Mouse (Mus musculus) T-cell, adult 2 months (primary cell): ENCODE data around the gene Mul1.

ENCODE experiments used
- DNase-seq: peaks from one replicate; pipeline ENCODE4 v3.0.0; 2022; ENCODE audit warnings: low spot score

The Mul1 gene

GRCm38 (mm10) chr4:138444941-138445340 lies 10.5 kb downstream of the Mul1 start:
- DNase-seq = no peak

- DNase-seq = no peak
These were observed 12.5 kb downstream of the Mul1 start for GRCm38 (mm10) chr4:138446981-138447380.

DNA sequence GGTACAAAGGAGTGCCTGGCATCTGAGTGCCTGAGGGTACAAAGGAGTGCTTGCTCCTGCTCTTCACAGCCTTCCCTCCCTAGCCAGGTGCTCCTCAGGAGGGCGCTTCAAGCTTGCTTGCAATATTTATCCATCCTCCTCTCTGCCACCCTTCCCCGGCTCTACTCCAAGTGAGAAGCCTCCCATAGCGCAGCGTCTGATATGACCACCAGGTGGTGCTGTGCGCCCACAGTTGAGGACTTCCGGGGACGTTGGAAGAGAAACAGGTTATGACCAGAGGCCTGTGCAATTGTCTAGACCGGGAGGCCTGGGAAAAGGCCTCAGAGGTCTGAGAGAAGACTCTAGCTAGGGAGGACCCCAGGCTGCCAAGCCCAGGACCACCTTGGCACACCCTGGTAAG lies 12.9 kb downstream of the Mul1 start:
- DNase-seq = peak; percentile 83

- DNase-seq = no peak
These were observed 13.5 kb downstream of the Mul1 start for GRCm38 (mm10) chr4:138447827-138448602.

DNA sequence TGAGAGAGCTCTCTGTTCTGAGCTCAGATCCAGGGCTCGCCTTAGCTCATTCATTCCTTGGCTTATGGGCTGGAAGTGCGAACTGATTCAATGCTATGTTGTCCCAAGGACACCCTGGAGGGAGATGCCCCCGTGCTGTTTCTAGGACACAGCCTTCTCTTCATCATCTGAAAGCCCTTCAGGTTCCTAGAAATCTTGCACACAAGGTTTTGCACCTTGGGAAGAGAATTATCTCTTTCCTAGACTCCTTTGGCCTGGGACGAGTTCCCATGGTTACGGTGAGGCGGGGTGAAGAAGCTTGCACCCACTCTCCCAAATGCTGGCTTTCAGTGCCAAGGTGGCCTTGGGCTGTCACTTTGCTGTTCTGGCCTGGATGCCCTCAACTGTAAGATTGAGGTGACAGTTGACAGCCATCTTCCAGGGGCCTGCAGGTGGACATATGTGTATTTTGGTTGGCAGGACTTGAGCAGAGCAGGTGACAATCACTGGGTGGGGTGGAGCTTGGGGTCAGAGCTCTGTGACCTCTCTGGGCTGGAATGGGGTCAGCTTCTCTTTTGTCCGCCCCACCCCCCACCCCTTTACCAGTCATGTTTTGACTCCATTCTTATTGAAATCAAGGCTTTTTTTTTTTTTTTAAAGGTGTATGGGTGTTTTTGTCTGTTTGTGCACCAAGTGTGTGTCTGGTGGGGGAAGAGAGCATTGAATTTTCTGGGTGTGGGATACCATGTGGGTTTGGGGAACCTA lies 14.6 kb downstream of the Mul1 start:
- no peak for DNase-seq

DNA sequence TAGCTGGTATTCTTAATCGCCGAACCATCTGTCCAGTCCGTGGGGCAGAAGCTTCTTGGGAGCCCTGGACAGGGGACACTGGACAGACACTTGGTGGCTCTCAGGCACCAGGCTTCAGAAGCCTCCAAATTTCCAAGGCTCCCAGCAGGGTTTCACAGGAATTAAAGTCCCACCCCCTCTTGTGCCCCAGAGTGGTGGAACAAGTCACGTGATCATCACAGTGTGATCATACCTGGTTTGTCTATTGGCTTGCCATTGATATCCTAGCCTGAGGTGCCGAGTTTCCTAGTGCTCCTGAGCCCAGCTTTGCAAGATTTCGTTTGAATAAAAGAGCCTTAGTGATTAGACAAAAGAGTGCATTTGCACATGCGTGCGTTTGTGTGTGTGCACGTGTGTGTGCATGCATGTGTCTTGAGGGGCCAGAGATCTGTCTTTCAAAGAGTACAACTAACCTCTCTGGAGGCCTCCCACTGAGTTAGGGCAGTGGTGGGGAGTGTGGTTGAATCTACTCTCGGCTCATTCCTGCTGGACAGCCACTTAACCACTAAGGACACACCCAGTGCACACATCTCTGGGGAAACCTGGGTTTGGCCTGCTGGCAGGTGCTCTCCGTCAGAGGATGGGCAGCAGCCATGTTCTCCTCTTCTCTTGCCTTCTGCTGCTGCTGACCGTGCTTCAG lies 15.3 kb downstream of the Mul1 start:
- no peak for DNase-seq

GRCm38 (mm10) chr4:138452306-138453096 lies 18.0 kb downstream of the Mul1 start:
- no peak for DNase-seq

DNA sequence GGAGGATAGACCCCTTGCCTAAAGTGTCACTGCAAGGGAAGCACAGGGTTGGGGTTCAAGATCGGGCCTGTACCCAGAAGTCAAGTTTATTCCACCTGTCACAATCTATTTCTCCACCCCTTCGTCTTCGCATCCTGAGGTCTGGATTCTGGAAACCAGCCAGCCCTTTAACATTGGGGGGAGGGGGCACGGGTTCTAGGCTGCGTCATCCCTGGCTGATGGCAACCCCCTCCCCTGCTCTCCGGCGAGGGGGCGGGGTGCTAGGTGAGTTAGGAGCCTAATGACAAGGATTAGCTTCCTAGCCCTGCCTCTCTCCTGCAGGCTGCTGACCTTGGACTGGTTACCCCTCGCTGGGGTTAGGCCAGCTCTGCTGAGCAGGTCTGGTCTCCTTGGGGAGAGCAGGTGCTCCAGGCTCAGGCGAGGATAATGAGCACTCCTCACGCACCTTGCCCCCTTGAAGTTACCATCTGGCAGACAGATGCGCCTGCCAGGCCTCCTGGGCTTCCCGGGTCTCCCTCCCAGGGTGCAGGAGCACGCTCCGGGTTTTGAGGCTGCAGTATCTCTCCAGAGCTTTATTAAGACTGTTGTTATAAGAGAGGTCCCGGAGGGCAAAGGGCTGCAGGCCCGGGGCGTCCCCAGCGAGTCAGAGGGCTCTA lies 18.8 kb downstream of the Mul1 start:
- DNase-seq = no peak

DNA sequence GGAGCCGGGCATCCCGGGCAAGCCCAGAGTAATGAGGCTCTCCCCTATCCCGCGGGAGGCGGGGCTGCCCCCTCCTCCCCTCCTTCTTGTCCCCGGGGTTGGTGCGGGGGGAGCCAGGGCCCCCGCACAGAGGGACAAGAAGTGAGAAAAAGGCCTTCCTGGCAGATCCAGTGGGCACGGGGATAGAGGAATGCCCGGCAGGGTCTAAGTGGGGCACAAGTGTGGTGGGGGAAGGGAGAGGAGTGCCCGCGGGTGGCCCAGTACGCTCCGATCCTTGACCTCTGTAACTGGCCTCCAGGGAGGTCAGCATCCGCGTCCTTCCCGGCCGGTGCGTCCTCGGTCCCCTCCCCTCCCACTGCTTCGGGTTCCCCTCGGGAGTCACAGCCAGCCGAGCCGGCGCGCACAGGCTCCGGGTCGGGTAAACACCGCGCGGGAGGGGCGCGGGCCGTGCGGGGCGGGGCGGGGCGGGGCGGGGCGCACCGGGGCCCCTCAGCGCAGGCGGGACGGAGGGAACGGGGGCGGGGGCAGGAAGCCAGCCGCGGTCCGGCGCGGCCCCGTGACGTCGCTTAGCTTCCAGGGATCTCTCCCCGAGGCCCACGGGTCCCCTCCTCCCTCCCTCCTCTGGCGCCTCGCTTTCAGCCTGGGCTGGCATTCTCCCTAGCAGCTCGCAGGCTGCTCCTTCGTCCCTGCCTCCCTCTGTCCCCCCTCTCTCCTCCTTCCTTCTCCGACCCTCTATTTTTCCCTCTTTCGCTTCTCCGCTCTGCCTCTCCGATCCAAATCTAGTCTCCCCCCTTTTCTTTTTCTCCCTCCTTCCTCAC lies 19.5 kb downstream of the Mul1 start, which contains the start of gene Camk2n1:
Camk2n1 (plus strand) TSS at position 562 of the 818 bp plus-strand sequence.
- peak; percentile 26 for DNase-seq

DNA sequence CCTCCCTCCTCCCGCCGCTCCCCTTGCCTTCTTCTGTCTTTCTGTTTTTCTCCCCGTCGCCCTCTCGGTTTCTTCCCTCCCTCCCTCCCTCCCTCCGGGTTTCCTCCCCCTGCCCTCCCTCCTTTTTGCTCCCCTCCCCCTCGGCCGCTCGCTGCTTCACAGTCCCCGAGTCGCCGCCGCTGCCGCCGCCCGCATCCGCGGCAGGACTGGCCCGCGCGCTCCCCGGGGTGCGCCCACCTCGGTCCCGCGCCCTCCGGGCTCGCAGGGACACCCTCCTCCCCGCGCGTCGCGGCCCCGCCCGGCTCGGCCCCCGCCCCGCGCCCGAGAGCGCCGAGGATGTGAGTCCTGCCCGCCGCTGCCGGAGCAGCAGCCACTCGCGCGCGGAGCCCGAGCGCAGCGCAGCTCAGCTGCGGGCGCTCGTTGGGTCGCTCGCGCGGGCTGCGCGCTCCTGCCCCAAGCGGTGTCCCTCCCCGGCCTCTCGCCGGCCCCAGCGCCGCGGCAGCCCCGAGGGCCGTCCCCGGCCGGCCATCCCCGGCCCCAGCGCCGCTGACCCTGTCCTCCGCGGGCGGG lies 20.2 kb downstream of the Mul1 start:
- DNase-seq = peak; percentile 31

DNA sequence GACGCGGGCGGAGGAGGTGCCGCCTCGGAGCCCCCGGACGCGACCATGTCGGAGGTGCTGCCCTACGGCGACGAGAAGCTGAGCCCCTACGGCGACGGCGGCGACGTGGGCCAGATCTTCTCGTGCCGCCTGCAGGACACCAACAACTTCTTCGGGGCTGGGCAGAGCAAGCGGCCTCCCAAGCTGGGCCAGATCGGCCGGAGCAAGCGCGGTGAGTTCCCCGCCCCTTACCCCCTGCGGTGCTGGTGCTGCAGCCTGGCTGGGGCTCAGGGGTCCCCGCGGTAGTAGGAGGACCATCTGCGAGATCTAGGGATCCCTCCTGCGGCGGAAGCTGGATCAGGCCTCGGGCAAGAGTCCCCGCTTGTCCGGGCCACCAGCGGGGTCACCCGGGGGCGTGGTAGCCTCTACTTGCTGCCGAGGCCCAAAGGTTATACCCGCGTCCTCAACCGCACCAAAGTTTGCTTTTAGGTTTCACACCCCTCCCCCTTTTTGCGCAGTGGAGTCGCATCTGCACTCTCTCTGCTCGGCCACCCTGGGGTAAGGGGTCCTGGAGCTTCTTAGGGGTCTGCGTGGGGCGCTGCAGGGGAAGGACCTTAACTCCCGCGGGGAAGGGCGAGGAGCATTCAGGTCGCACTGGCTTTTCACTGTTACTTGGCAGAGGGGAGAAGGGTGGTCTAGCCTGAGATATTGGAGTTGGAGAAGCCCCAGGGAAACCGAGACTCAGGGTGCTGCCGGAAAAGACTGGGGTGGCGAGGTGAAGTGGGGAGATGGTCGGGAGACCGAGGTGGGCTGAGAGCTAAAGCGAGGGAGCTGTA lies 20.9 kb downstream of the Mul1 start:
- DNase-seq = no peak

GRCm38 (mm10) chr4:138455956-138456341 lies 21.5 kb downstream of the Mul1 start:
- peak; percentile 30 for DNase-seq

GRCm38 (mm10) chr4:138456536-138456935 lies 22.1 kb downstream of the Mul1 start:
- DNase-seq = peak; percentile 30

DNA sequence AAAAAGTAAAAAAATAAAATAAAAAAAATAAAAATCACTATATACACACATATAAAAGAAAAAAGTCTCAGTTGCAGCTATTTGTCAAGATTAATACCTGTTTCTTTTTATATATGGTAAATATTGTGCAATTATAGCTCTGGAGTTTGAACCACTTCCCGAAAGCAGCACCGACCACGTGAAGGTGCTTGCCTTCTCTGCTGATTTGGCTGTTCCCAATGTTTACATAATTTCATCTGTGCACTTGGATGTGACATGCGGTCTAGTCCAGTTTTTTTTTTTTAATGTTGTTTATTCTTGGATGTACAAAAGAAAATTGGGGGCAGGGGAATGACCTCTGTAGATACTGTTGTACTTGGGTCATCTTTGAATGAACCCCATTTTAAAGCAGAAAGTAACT lies 22.6 kb downstream of the Mul1 start:
- DNase-seq = no peak

- no peak for DNase-seq
These were observed 23.7 kb downstream of the Mul1 start for GRCm38 (mm10) chr4:138458171-138458570.

DNA sequence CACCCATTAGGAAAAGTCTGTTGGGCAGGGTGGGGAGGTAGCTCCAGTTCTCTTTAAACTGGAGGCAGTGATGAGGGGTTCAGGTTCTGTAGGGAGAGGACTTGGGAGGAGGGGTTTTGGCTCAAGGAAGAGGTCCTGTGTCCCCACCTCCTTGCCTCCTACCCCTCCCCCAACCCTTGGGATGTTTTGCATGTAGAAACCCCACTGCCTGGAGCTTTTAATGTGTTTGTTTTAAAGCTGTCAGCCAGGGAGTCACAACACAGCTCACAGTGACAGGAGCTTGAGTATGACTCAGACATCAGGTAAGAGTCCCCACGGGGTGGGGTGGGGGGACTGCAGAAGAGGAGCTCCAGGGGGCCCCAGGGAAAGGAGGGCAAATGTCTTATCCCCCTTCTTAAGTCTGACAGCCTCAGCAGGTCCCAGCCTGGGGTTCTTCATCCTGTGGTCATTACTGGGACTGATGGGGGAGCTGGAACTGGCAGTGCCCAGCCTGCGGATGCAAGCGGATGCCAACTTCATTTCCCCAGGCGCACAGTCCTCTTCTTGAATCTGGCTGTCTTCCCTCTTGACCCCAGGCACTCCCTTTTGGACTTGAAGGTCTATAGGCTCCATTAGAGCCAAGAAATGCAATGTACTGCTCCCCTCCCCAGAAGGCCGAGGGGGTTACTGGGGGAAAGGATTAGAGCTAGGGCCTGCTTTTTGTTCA lies 24.4 kb downstream of the Mul1 start:
- DNase-seq = no peak

DNA sequence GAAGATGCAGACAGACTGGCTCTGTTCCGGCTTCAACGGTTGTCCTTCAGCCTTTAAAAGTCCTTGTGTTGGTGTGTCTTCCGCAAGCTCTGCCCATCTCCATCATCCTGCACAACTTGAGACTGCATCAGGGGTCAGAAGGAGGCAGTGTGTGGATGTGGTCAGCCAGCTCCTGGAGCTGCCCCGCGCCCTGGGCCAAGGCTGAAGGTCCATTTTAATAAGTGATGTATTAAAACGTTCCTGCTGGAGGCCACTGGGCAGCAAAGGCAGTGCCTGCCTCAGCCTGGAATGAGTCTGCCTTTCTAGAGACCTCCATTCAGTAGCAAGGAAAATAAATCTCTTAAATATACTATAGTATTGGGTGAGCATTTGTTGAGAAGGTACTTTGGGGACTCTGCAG lies 25.3 kb downstream of the Mul1 start:
- no peak for DNase-seq

GRCm38 (mm10) chr4:138460910-138461309 lies 26.4 kb downstream of the Mul1 start:
- DNase-seq = no peak

DNA sequence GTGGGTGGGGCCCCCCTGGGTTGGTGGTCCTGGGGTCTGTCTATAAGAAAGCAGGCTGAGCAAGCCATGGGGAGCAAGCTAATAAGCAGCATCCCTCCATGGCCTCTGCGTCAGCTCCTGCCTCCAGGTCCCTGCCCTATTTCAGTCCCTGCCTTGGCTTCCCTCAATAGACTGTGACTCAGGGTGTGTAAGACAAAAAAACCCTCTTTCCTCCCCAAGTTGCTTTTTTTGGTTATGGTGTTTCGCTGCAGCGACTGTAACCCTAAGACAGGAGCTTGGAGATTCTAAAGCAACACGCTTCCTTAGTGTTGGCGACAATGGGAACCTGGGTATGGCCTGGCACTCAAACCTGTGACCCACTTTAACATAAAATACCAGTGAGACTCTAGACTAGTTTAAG lies 27.0 kb downstream of the Mul1 start:
- DNase-seq = no peak
